Mouse (Mus musculus) myocyte (in vitro differentiated cells): ENCODE results near the gene Hpcal1.

Experiments
- CEBPB ChIP-seq: IDR thresholded peaks from 2 replicates; pipeline ENCODE4 v1.6.1; 2011; ENCODE audit warnings: mild to moderate bottlenecking, moderate library complexity; ENCODE audit not compliant: poor library complexity, insufficient read depth, severe bottlenecking
- TCF12 ChIP-seq: IDR thresholded peaks from one replicate; pipeline ENCODE4 v1.6.1; 2011; ENCODE audit warnings: mild to moderate bottlenecking, control low read depth; ENCODE audit not compliant: poor library complexity, insufficient read depth, severe bottlenecking

GRCm38 (mm10) chr12:17702944-17703335 lies 12.3 kb downstream of the Hpcal1 start:
- TF ChIP-seq CEBPB (no peak), TCF12 (no peak)
